Mouse (Mus musculus) skeletal muscle tissue, adult 2 months (tissue): ENCODE measurements around the gene Akr1c18.

Experiments used
- DNase-seq: peaks from one replicate; pipeline ENCODE4 v3.0.0-alpha.2; 2012; ENCODE audit warnings: low read depth, low spot score

The Akr1c18 gene

GRCm38 (mm10) chr13:4102721-4103120 is 47.7 kb downstream of the Akr1c18 start:
- no peak for DNase-seq

GRCm38 (mm10) chr13:4101691-4102090 is 48.8 kb downstream of the Akr1c18 start:
- DNase-seq = no peak
